Comparison of ENCODE assay signal across 18 mouse cellular contexts in genomic region chr14:76175808-76176207, GRCm38 (mm10).
DNase-seq lines count a peak whose midpoint lies in the region; ATAC-seq and TF ChIP-seq lines count a peak whose summit lies in the region.
"Had no signal": no experiment of that assay in that cellular context is flagged by ENCODE, and none has a peak within 500 bp of the region (broad histone marks: within the 10 kb centered on the region; RNA-seq: fewer than 3 reads in every experiment).

No protein-coding gene starts in this region.

- WGBS in forebrain, embryonic 12.5 days, result 3% methylated on average over 5 of the region's 5 CpGs
- WGBS in forebrain, embryonic 15.5 days, result 7% methylated on average over 5 of the region's 5 CpGs
- 6% methylated on average over 5 of the region's 5 CpGs for WGBS in hindbrain, postnatal 0 days

- peak; percentile 27 for DNase-seq in brain, adult 2 months (ENCODE audit: low read depth, low spot score)
- DNase-seq in hindbrain, postnatal 0 days (ENCODE audit: low spot score), result peak; percentile 35
- peak; percentile 48 for DNase-seq in retina, embryonic 14.5 days (ENCODE audit: low spot score)
- no peak for DNase-seq in gastrocnemius, postnatal 14 days
- DNase-seq: cerebellum, adult 18-20 months; gastrocnemius, adult 2 months; kidney, adult 11 months; kidney, postnatal 14 days; layer of hippocampus, postnatal 36 days; lung, postnatal 36 days; thymus, postnatal 25 days had no signal

- no peaks in the 10 kb centered on the region for H3K36me3 ChIP-seq in forebrain, embryonic 12.5 days (replicated peaks)
- no peaks in the 10 kb centered on the region for H3K36me3 ChIP-seq in forebrain, embryonic 15.5 days
- H3K36me3 ChIP-seq in hindbrain, postnatal 0 days (ENCODE audit: insufficient read depth, low read length), result no peaks in the 10 kb centered on the region
- H3K36me3 ChIP-seq: heart, embryonic 10.5 days; stomach, embryonic 15.5 days had no signal

- H3K9ac ChIP-seq in forebrain, embryonic 12.5 days, result no peak overlapping the region
- no peak overlapping the region for H3K9ac ChIP-seq in forebrain, embryonic 15.5 days (replicated peaks)
- H3K9ac ChIP-seq in hindbrain, postnatal 0 days (replicated peaks; ENCODE audit: low read length), result no peak overlapping the region
- H3K9ac ChIP-seq: liver, embryonic 14.5 days; stomach, embryonic 15.5 days had no signal

- H3K27ac ChIP-seq in forebrain, embryonic 12.5 days, result peak overlapping the region; percentile 51; the same call in 1 of the 2 replicates
- H3K27ac ChIP-seq in forebrain, embryonic 15.5 days (replicated peaks), result no peak overlapping the region
- H3K27ac ChIP-seq in hindbrain, postnatal 0 days, result no peak overlapping the region
- H3K27ac ChIP-seq: gastrocnemius, adult 2 months; heart, embryonic 10.5 days; liver, embryonic 14.5 days; stomach, embryonic 15.5 days had no signal

- H3K4me2 ChIP-seq in forebrain, embryonic 12.5 days, result no peak overlapping the region
- H3K4me2 ChIP-seq in forebrain, embryonic 15.5 days (replicated peaks), result no peak overlapping the region
- no peak overlapping the region for H3K4me2 ChIP-seq in hindbrain, postnatal 0 days (ENCODE audit: low read depth, low read length)
- H3K4me2 ChIP-seq: stomach, embryonic 15.5 days had no signal

- intact Hi-C loops in gastrocnemius, postnatal 14 days (cut with DNase I; ENCODE audit: low total_unique reads), result no loop called here

- no peaks in the 10 kb centered on the region for H3K9me3 ChIP-seq in forebrain, embryonic 12.5 days
- H3K9me3 ChIP-seq in forebrain, embryonic 15.5 days, result no peaks in the 10 kb centered on the region
- no peaks in the 10 kb centered on the region for H3K9me3 ChIP-seq in hindbrain, postnatal 0 days (ENCODE audit: low read length)
- H3K9me3 ChIP-seq: heart, embryonic 10.5 days; stomach, embryonic 15.5 days had no signal

- H3K4me1 ChIP-seq in forebrain, embryonic 12.5 days, result peaks cover 23% of the 10 kb centered on the region
- peaks cover 11% of the 10 kb centered on the region for H3K4me1 ChIP-seq in forebrain, embryonic 15.5 days
- no peaks in the 10 kb centered on the region; the same call in 1 of the 2 replicates for H3K4me1 ChIP-seq in hindbrain, postnatal 0 days (ENCODE audit: insufficient read depth, low read length)
- H3K4me1 ChIP-seq: heart, embryonic 10.5 days; stomach, embryonic 15.5 days had no signal

- ATAC-seq in forebrain, embryonic 12.5 days (ENCODE audit: low FRiP score), result peak; percentile 81
- no peak for ATAC-seq in forebrain, embryonic 15.5 days (replicated peaks)
- peak; percentile 45; the same call in 1 of the 2 replicates for ATAC-seq in hindbrain, postnatal 0 days
- ATAC-seq in CD4-positive, CD25-positive, alpha-beta regulatory T cell, adult 4 months, result no peak
- ATAC-seq: activated CD4-positive, CD25-positive, alpha-beta regulatory T cell, adult 4 months had no signal

- no peak overlapping the region for H3K4me3 ChIP-seq in forebrain, embryonic 12.5 days (replicated peaks)
- no peak overlapping the region for H3K4me3 ChIP-seq in forebrain, embryonic 15.5 days
- no peak overlapping the region for H3K4me3 ChIP-seq in hindbrain, postnatal 0 days (ENCODE audit: low read length)
- H3K4me3 ChIP-seq: gastrocnemius, adult 2 months; heart, embryonic 10.5 days; stomach, embryonic 15.5 days had no signal

- no peaks in the 10 kb centered on the region for H3K27me3 ChIP-seq in forebrain, embryonic 12.5 days
- H3K27me3 ChIP-seq in forebrain, embryonic 15.5 days, result no peaks in the 10 kb centered on the region
- no peaks in the 10 kb centered on the region for H3K27me3 ChIP-seq in hindbrain, postnatal 0 days (ENCODE audit: insufficient read depth, low read length)
- H3K27me3 ChIP-seq: stomach, embryonic 15.5 days had no signal

- no peak for TF ChIP-seq CTCF in hindbrain, postnatal 0 days (IDR thresholded peaks at IDR 0.05; ENCODE audit: low read depth)

Comparison
In these comparisons a context has a peak if more than half of its experiments do, and no peak if none do; other contexts are left out.
1. ATAC-seq: peak in forebrain, embryonic 12.5 days (single experiment) and hindbrain, postnatal 0 days (single experiment); none in forebrain, embryonic 15.5 days (single experiment) and CD4-positive, CD25-positive, alpha-beta regulatory T cell, adult 4 months (single experiment).